Mouse (Mus musculus) large intestine, adult 2 months (tissue): ENCODE results near the gene Fras1. TPM values are rescaled to one million over a fixed set of nuclear protein-coding genes. Genes with fewer than 3 reads are reported as not detected.

Experiments used
- DNase-seq: peaks from one replicate; pipeline ENCODE4 v3.0.0-alpha.2; 2012; ENCODE audit warnings: low read depth, low spot score
- WGBS: fragments of 180-500 bp; shearing (Covaris S2); methylation state at CpG from one replicate; pipeline ENCODE4 v1.1.7; 2018; 5-methylcytosine and 5-hydroxymethylcytosine counted together
- polyA plus RNA-seq: library from polyadenylated mRNA; depleted of rRNA; stranded (reverse); fragments of >200 nt; gene quantifications from 2 replicates; pipeline ENCODE4 v1.2.3, GENCODE M21; 2012

Gene Fras1
- polyA plus RNA-seq, 1 experiment: 0.24 TPM

DNA sequence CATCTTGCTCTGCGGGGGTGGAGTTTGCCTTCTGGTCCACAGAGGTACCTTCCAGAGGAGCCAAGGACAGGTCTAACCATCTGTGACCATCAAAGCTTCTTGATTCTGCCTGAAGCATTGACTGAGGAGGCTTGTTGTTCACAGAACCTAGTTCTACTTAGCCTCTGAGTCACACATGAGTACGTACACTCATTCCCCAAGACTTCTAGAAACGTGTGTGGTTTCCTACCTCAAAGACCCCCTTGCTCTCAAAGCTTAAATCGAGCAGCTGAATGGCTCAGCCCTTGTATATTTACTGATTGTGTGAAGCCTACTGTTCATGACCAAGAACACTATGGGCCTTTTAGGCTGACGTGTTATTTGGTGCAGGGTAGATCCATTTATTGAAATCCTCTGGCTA, 344.8 kb downstream of the Fras1 start:
- DNase-seq: no peak
- WGBS: 82% methylated on average over 5 of the region's 5 CpGs

GRCm38 (mm10) chr5:96719221-96719620, 345.5 kb downstream of the Fras1 start:
- WGBS: 84% methylated on average over 5 of the region's 5 CpGs

DNA sequence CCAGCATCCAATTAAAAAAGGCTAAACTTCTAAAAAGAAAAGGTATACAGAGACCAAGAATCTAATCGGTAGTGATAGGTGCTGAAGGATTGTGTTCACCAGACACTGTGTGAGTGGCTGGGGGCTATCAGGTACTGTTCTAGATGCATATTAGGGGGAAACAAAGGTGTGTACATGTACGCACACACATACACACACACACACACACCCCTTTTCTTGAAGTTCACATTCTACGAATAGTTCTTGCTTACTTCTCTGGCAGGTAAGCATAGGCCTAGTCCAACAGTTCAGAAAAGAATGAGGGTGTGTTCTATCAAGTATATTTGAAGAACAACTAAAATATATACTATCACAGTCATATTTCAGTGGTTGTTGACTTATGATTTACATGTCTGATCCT, 348.9 kb downstream of the Fras1 start:
- 76% methylated on average over 3 of the region's 3 CpGs for WGBS
- no peak for DNase-seq

More at GRCm38 (mm10) chr5:96719221-96719620, 345.5 kb downstream of the Fras1 start:
- DNase-seq: no peak

GRCm38 (mm10) chr5:96739138-96739878, 365.6 kb downstream of the Fras1 start:
- WGBS: 80% methylated on average over 15 of the region's 15 CpGs
- no peak for DNase-seq

GRCm38 (mm10) chr5:96747195-96747984, 373.6 kb downstream of the Fras1 start:
- 53% methylated on average over 8 of the region's 8 CpGs for WGBS
- no peak for DNase-seq

- 51% methylated on average over 7 of the region's 7 CpGs for WGBS
- no peak for DNase-seq
These were observed 383.9 kb downstream of the Fras1 start for GRCm38 (mm10) chr5:96757615-96758014.

DNA sequence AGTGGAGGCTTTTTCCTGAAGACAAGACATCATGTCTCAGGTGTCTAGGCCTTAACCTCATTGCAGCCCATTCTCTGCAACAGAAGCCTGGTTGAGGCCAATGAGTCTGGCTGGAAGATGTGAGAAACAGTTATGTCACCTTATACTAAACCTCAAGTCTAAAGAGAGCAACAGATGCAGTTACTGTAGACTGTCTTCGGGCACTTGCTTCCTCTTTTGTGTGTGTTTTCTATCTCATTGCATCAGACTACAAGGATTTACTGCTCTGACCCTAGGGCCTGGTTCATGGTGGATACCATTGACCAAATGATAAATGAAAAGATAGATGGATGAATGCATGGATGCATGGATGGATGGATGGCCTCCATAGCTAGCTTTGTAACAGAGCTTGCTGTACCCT, 388.3 kb downstream of the Fras1 start:
- 72% methylated on average over 1 of the region's 1 CpGs for WGBS
- DNase-seq: no peak

GRCm38 (mm10) chr5:96768846-96769471, 395.2 kb downstream of the Fras1 start:
- WGBS: 58% methylated on average over 10 of the region's 10 CpGs
- peak; percentile 38 for DNase-seq

- no peak for DNase-seq
These were observed 409.9 kb downstream of the Fras1 start for GRCm38 (mm10) chr5:96783506-96784288.

GRCm38 (mm10) chr5:96785096-96785495, 411.3 kb downstream of the Fras1 start:
- DNase-seq: no peak
- 89% methylated on average over 5 of the region's 5 CpGs for WGBS

More at GRCm38 (mm10) chr5:96783506-96784288, 409.9 kb downstream of the Fras1 start:
- WGBS: 77% methylated on average over 14 of the region's 14 CpGs

- 46% methylated on average over 9 of the region's 9 CpGs for WGBS
- no peak for DNase-seq
These were observed 418.7 kb downstream of the Fras1 start for GRCm38 (mm10) chr5:96792422-96792821.

DNA sequence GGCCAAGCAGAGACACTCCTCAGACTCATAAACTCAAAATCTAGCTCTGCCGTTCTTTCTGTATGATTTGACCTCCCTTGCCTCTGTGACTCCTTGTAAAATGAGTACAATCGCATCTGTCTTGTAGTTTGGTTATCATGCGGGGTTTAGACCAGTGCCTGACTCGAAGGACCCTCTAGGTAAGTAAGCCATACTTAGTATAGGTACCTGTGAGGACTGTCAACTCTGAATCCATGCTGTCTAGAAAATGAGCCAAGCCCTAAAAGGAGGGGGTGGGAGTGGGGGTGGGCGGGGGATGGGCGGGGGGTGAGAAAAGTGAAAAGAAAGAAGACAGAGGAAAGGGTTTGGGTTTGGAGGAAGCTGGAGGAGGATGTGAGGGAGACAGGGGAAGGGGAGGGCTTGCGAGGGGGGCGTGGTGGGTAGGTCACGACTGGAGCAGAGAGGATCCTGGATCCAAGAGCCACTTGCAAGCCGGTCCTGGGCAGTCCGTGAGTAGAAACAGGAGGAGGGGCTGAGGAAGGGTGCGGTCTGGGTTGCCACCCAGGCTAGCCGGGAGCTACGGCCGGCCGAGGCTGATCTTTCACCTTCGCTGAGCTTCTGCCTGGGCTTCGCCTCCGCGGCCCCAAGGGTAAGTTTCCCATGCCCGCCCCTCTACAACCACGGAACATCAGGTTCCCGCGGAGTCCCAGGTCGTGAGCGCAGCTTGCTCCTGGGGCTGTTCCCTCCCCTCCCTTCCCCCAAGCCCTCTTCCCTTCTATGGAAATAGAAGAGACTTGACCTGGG, 419.4 kb downstream of the Fras1 start, which contains the start of gene Anxa3:
Gene Anxa3 (plus strand): TSS at position 404 of the 783 bp plus-strand sequence.
- WGBS: 5% methylated on average over 26 of the region's 26 CpGs
- peak; percentile 52 for DNase-seq

DNA sequence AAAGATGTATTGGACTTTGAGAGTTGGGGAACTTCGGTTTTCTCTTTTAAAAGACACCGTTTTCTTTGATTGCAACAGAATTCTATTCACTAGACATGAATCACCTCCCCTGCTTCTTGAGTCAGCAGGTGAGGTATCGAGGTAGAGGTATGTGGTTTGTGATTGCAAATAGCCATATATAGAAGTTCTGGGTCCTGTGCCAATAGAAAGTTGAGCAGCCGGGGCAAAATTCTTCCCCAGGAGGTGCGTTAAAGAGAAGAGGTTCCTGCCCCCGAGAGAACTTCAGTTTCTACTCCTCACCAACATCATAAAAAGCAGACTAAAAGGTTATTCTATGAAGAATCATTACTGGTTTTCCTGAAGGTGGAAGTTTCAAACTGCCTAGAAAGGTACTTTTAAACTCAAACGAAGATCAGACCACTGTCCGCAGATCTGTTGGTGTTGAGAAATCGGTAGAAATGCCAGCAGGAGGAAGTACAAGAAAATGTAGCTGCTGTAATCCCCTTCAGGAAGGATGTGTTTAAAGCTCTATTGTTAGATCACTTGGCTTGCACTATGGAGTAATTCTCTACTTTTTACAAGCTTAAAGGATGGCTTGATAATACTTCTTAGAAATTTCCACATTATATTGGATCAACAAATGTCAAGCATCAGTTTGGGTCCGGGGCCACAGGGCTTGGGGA, 420.3 kb downstream of the Fras1 start:
- WGBS: 8% methylated on average over 10 of the region's 10 CpGs
- no peak for DNase-seq

DNA sequence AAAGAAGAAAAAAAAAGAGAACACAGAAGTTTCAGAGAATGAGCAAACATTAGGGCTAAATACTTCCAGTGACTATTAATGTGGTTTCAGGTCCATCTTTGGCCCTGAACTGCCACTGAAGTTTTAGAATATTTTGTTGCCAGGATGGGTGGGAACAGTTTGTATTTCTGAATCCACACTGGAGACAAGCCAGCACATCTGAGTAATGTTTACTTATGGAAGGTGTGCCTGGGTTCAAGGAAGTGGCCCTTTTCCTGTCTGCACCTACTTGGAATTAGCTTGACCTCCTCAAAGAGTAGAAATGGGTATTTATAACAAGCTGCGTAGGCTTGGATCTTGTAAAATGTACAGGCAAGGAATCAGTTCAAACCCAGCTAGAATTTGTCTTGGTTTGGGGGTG, 422.0 kb downstream of the Fras1 start:
- DNase-seq: peak; percentile 72
- WGBS: 29% methylated on average over 1 of the region's 1 CpGs

DNA sequence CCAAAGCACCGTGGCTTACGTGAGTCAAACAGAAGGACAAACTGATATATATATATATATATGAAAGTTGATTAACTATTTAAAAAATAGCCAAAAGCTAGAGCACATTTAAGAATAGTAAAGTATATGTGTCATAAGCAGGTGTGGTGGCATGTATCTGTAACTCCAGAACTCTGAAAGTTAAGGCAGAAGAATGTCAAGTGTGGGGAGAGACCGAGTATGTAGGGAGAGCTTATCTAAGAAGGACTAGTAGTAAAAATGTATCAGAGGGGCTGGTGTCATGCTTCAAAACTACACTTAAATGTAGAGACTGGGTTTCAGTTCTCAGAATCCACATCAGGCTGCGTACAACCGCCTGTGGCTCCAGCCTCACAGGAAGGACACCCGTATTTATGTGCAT, 423.7 kb downstream of the Fras1 start:
- 90% methylated on average over 6 of the region's 6 CpGs for WGBS
- no peak for DNase-seq

DNA sequence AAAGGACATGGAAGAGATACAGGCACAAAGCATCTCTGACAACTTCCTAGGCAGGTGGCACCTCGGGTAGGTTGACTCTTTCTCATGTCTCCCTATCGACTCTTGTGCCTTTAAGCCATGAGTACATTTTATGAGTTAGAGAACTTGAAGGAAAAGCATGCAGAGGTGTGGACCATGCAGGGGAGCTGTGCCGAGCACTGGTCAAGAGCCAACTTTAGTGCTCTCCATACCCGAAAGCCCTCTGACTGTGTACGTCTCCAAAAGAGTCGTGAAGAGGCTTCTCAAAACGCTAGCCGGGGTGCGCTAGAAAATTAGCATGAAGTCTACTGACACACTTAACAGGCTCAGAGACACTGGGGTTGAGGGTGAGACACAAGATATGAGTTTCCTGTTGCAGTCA, 425.4 kb downstream of the Fras1 start:
- DNase-seq: no peak
- 81% methylated on average over 9 of the region's 9 CpGs for WGBS

GRCm38 (mm10) chr5:96799969-96800368, 426.2 kb downstream of the Fras1 start:
- 34% methylated on average over 9 of the region's 9 CpGs for WGBS
- DNase-seq: peak; percentile 85

GRCm38 (mm10) chr5:96802185-96802584, 428.4 kb downstream of the Fras1 start:
- WGBS: 8% methylated on average over 7 of the region's 7 CpGs
- DNase-seq: no peak
